Mouse (Mus musculus): Measurements from ENCODE around the gene Epor.

GRCm38 (mm10) chr9:21959244-21959643 is 4.1 kb downstream of the Epor start:
- no peak for TF ChIP-seq POLR2A (IDR thresholded peaks at IDR 0.05; ENCODE audit: borderline replicate concordance, low read depth, low read length)
- TF ChIP-seq CTCF (IDR thresholded peaks at IDR 0.05; ENCODE audit: low read depth, low read length): no peak

Measured in bone marrow macrophage, adult 2 months (primary cell).